Mouse (Mus musculus): ENCODE data around the gene Camk1g.
A peak's percentile ranks its signal among the peaks of the same experiment; 100 is the strongest.

DNA sequence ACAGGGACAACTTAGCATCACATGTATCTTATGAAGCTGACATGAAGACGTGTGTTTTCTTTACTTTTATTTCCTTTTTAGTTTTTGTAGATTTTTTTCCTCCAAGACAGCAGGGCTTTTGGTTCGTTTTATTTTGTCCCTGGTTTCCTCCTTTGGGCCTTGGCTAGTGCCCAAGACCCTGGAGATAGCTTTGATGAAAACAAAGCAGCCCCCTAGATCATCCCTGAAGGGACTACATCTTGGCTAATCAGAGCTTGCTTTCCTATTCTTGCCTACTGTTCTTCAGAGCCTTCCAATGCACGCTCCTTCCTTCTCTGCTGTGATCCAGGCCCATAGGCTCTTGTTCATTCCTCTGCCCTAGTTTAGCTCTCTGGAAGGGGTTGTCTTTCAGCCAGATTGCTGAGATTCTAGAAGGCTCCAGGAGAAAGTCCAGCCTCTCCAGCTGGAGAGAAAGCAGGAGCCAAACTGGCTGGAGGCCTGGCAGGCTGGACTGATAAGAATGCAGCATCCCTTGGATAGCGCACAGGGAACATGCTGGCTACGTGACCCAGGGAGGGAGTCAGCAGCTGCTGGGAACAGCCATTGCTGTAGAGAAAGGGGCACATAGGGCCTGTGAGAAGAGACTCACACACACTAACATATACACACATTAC is 54.3 kb downstream of the Camk1g start:
- TF ChIP-seq CTCF (IDR thresholded peaks at IDR 0.05; ENCODE audit: insufficient read depth, low read length) (no peak), POLR2A (IDR thresholded peaks at IDR 0.05; ENCODE audit: borderline replicate concordance, extremely low read depth, low read depth, low read length) (peak; percentile 29; the same call in 1 of the 2 replicates)
